Mouse (Mus musculus) heart, postnatal 4 days (tissue): ENCODE measurements around the gene Med19. TPM values are rescaled to one million over a fixed set of nuclear protein-coding genes. Genes with fewer than 3 reads are reported as not detected.
"Not testable (repeated sequence)": the region's sequence is repeated elsewhere in the genome, so short reads cannot be mapped to it uniquely, and the experiment has no call there.

ENCODE experiments used
- DNase-seq: peaks from one replicate; pipeline ENCODE4 v3.0.0; 2021
- total RNA-seq, 2 experiments: library from RNA; stranded (reverse); gene quantifications; 2 replicates each; pipeline ENCODE4 v1.2.3; 2021

The Med19 gene
- total RNA-seq, 2 experiments from 2014 or later = 18.9 to 20.2 TPM

- DNase-seq = no peak
These were observed 8.2 kb upstream of the Med19 start for GRCm38 (mm10) chr2:84669828-84670568.

GRCm38 (mm10) chr2:84670569-84670933 lies 7.7 kb upstream of the Med19 start, which contains the start of gene Selenoh:
TSS of gene Selenoh (minus strand) at chr2:84670770.
- DNase-seq = peak; percentile 88

- not testable (repeated sequence) for DNase-seq
These were observed 6.7 kb upstream of the Med19 start for GRCm38 (mm10) chr2:84671535-84671934.

- DNase-seq = no peak
These were observed 783 bp upstream of the Med19 start for GRCm38 (mm10) chr2:84677270-84677967.

GRCm38 (mm10) chr2:84679016-84679415 lies 814 bp downstream of the Med19 start, which contains the start of gene Tmx2:
TSS of gene Tmx2 (minus strand) at chr2:84679140.
- DNase-seq = no peak

- DNase-seq = no peak
These were observed 4.5 kb downstream of the Med19 start for GRCm38 (mm10) chr2:84682605-84683183.

GRCm38 (mm10) chr2:84688080-84688844 lies 10.1 kb downstream of the Med19 start:
- DNase-seq = no peak

GRCm38 (mm10) chr2:84690050-84690449 lies 11.8 kb downstream of the Med19 start:
- no peak for DNase-seq

- DNase-seq = no peak
These were observed 16.9 kb downstream of the Med19 start for GRCm38 (mm10) chr2:84695007-84695695.

GRCm38 (mm10) chr2:84703497-84703896 lies 25.3 kb downstream of the Med19 start:
- no peak for DNase-seq

GRCm38 (mm10) chr2:84704329-84704728 lies 26.1 kb downstream of the Med19 start:
- DNase-seq = no peak

- no peak for DNase-seq
These were observed 27.1 kb downstream of the Med19 start for GRCm38 (mm10) chr2:84705295-84705694.

GRCm38 (mm10) chr2:84707523-84707922 lies 29.3 kb downstream of the Med19 start:
- DNase-seq = no peak

- no peak for DNase-seq
These were observed 33.7 kb downstream of the Med19 start for GRCm38 (mm10) chr2:84711898-84712297.

GRCm38 (mm10) chr2:84714422-84714810 lies 36.2 kb downstream of the Med19 start:
- DNase-seq = no peak

GRCm38 (mm10) chr2:84714811-84715561 lies 36.8 kb downstream of the Med19 start, which contains the start of gene Zdhhc5:
TSS of gene Zdhhc5 (minus strand) at chr2:84715180.
- DNase-seq = peak; percentile 99

- no peak for DNase-seq
These were observed 37.6 kb downstream of the Med19 start for GRCm38 (mm10) chr2:84715562-84716361.

- no peak for DNase-seq
These were observed 38.5 kb downstream of the Med19 start for GRCm38 (mm10) chr2:84716423-84717355.

- peak; percentile 16 for DNase-seq
These were observed 39.2 kb downstream of the Med19 start for GRCm38 (mm10) chr2:84717357-84717756.
